Mouse (Mus musculus) embryonic facial prominence, embryonic 10.5 days (tissue): ENCODE measurements around the gene Mfrp. TPM values are rescaled to one million over a fixed set of nuclear protein-coding genes. Genes with fewer than 3 reads are reported as not detected.
A peak's percentile ranks its signal among the peaks of the same experiment; 100 is the strongest.

Experiments
- DNase-seq: peaks from one replicate; pipeline ENCODE4 v3.0.0-alpha.2; 2017; ENCODE audit warnings: low spot score
- H3K27ac ChIP-seq: fragments of 300-500 bp; sonication (generic); replicated peaks from 2 replicates; pipeline ENCODE4 v1.5.1; 2016; ENCODE audit warnings: mild to moderate bottlenecking
- H3K27me3 ChIP-seq: fragments of 300-500 bp; sonication (generic); replicated peaks from 2 replicates; pipeline ENCODE4 v1.6.1; 2016; ENCODE audit warnings: low read depth, mild to moderate bottlenecking; ENCODE audit not compliant: poor library complexity, severe bottlenecking
- H3K36me3 ChIP-seq: fragments of 300-500 bp; sonication (generic); replicated peaks from 2 replicates; pipeline ENCODE4 v1.6.1; 2016; ENCODE audit warnings: mild to moderate bottlenecking, moderate library complexity
- H3K4me1 ChIP-seq: fragments of 300-500 bp; sonication (generic); 2 replicates; pipeline ENCODE4 v1.6.1; 2016
- H3K4me3 ChIP-seq: fragments of 300-500 bp; sonication (generic); 2 replicates; pipeline ENCODE4 v1.5.1; 2016; ENCODE audit warnings: mild to moderate bottlenecking, moderate library complexity
- H3K9me3 ChIP-seq: fragments of 300-500 bp; sonication (generic); 2 replicates; pipeline ENCODE4 v1.6.1; 2016; ENCODE audit warnings: mild to moderate bottlenecking
- WGBS: fragments of 180-500 bp; shearing (Covaris S2); methylation state at CpG from one replicate; pipeline ENCODE4 v1.1.7; 2016; 5-methylcytosine and 5-hydroxymethylcytosine counted together
- polyA plus RNA-seq: library from polyadenylated mRNA; unstranded; fragments of >200 nt; fragmentation: Nextera tagmentation; extraction: Ambion mirVana; gene quantifications from 2 replicates; pipeline ENCODE4 v1.2.1, GENCODE M21; 2016

The Mfrp gene
- polyA plus RNA-seq, 1 experiment from 2014 or later = 0.12 TPM

GRCm38 (mm10) chr9:44081581-44081980 lies 19.9 kb upstream of the Mfrp start:
- no peaks in the 10 kb centered on the region for H3K36me3 ChIP-seq
- peaks cover 80% of the 10 kb centered on the region for H3K27me3 ChIP-seq
- no peak for DNase-seq
- no peak overlapping the region for H3K27ac ChIP-seq
- WGBS = 72% methylated on average over 5 of the region's 5 CpGs
- H3K4me3 ChIP-seq = no peak overlapping the region
- H3K9me3 ChIP-seq = no peaks in the 10 kb centered on the region
- H3K4me1 ChIP-seq = peaks cover 51% of the 10 kb centered on the region

GRCm38 (mm10) chr9:44082266-44082665 lies 19.3 kb upstream of the Mfrp start:
- no peak for DNase-seq
- H3K27ac ChIP-seq = no peak overlapping the region
- no peak overlapping the region for H3K4me3 ChIP-seq
- H3K9me3 ChIP-seq = no peaks in the 10 kb centered on the region
- 93% methylated on average over 5 of the region's 5 CpGs for WGBS
- H3K27me3 ChIP-seq = peaks cover 87% of the 10 kb centered on the region
- H3K4me1 ChIP-seq = peaks cover 55% of the 10 kb centered on the region
- no peaks in the 10 kb centered on the region for H3K36me3 ChIP-seq

- no peak overlapping the region for H3K27ac ChIP-seq
- peaks cover 94% of the 10 kb centered on the region for H3K27me3 ChIP-seq
- no peaks in the 10 kb centered on the region for H3K36me3 ChIP-seq
- no peak for DNase-seq
- WGBS = 8% methylated on average over 23 of the region's 23 CpGs
- peaks cover 64% of the 10 kb centered on the region for H3K4me1 ChIP-seq
- H3K9me3 ChIP-seq = no peaks in the 10 kb centered on the region
- peak overlapping the region; percentile 77 for H3K4me3 ChIP-seq
Observed at GRCm38 (mm10) chr9:44083392-44084121, 18.0 kb upstream of the Mfrp start.

GRCm38 (mm10) chr9:44084236-44084635 lies 17.3 kb upstream of the Mfrp start:
- H3K27me3 ChIP-seq = peaks cover 94% of the 10 kb centered on the region
- 2% methylated on average over 14 of the region's 14 CpGs for WGBS

GRCm38 (mm10) chr9:44084659-44085229 lies 16.8 kb upstream of the Mfrp start:
- Histone ChIP-seq H3K27ac (peak overlapping the region; percentile 85), H3K9me3 (no peaks in the 10 kb centered on the region), H3K36me3 (no peaks in the 10 kb centered on the region), H3K27me3 (peaks cover 91% of the 10 kb centered on the region), H3K4me1 (peaks cover 64% of the 10 kb centered on the region), H3K4me3 (peak overlapping the region; percentile 77)
- DNase-seq = peak; percentile 95
- under 1% methylated on average over 62 of the region's 62 CpGs for WGBS

More at GRCm38 (mm10) chr9:44084236-44084635, 17.3 kb upstream of the Mfrp start:
- peaks cover 64% of the 10 kb centered on the region for H3K4me1 ChIP-seq
- no peak for DNase-seq
- H3K36me3 ChIP-seq = no peaks in the 10 kb centered on the region
- H3K27ac ChIP-seq = peak overlapping the region; percentile 85; the same call in 1 of the 2 replicates
- H3K9me3 ChIP-seq = no peaks in the 10 kb centered on the region
- peak overlapping the region; percentile 77 for H3K4me3 ChIP-seq

- Histone ChIP-seq H3K4me3 (peak overlapping the region; percentile 77), H3K9me3 (no peaks in the 10 kb centered on the region), H3K4me1 (peaks cover 69% of the 10 kb centered on the region), H3K36me3 (0 out of 2 replicates have a peak, but pooled peaks cover 4% of the 10 kb centered on the region), H3K27me3 (peaks cover 87% of the 10 kb centered on the region), H3K27ac (peak overlapping the region; percentile 85)
- 5% methylated on average over 10 of the region's 10 CpGs for WGBS
- DNase-seq = no peak
Observed at GRCm38 (mm10) chr9:44085276-44085675, 16.3 kb upstream of the Mfrp start.

GRCm38 (mm10) chr9:44085741-44086665 lies 15.5 kb upstream of the Mfrp start:
- H3K36me3 ChIP-seq = peaks cover 8% of the 10 kb centered on the region
- peak overlapping the region; percentile 77 for H3K4me3 ChIP-seq
- 64% methylated on average over 15 of the region's 15 CpGs for WGBS
- H3K4me1 ChIP-seq = peaks cover 69% of the 10 kb centered on the region
- H3K27me3 ChIP-seq = peaks cover 80% of the 10 kb centered on the region
- no peaks in the 10 kb centered on the region for H3K9me3 ChIP-seq
- no peak overlapping the region; the same call in 1 of the 2 replicates for H3K27ac ChIP-seq
- DNase-seq = no peak

- 0 out of 2 replicates have a peak overlapping the region, but pooled peaks have one; percentile 11 for H3K4me3 ChIP-seq
- H3K4me1 ChIP-seq = peaks cover 69% of the 10 kb centered on the region
Observed at GRCm38 (mm10) chr9:44086960-44087359, 14.6 kb upstream of the Mfrp start.

GRCm38 (mm10) chr9:44087761-44088455 lies 13.6 kb upstream of the Mfrp start:
- H3K4me1 ChIP-seq = peaks cover 69% of the 10 kb centered on the region

More at GRCm38 (mm10) chr9:44086960-44087359, 14.6 kb upstream of the Mfrp start:
- H3K9me3 ChIP-seq = no peaks in the 10 kb centered on the region
- H3K27ac ChIP-seq = no peak overlapping the region
- 39% methylated on average over 10 of the region's 10 CpGs for WGBS
- no peak for DNase-seq
- H3K36me3 ChIP-seq = peaks cover 17% of the 10 kb centered on the region
- H3K27me3 ChIP-seq = peaks cover 70% of the 10 kb centered on the region

GRCm38 (mm10) chr9:44088877-44089608 lies 12.5 kb upstream of the Mfrp start:
- Histone ChIP-seq H3K27me3 (peaks cover 50% of the 10 kb centered on the region), H3K4me3 (no peak overlapping the region)

More at GRCm38 (mm10) chr9:44087761-44088455, 13.6 kb upstream of the Mfrp start:
- 8% methylated on average over 15 of the region's 15 CpGs for WGBS
- no peaks in the 10 kb centered on the region for H3K9me3 ChIP-seq
- peak overlapping the region; percentile 26; the same call in 1 of the 2 replicates for H3K4me3 ChIP-seq
- H3K27ac ChIP-seq = no peak overlapping the region
- peaks cover 27% of the 10 kb centered on the region for H3K36me3 ChIP-seq
- DNase-seq = peak; percentile 62
- H3K27me3 ChIP-seq = peaks cover 61% of the 10 kb centered on the region

More at GRCm38 (mm10) chr9:44088877-44089608, 12.5 kb upstream of the Mfrp start:
- Histone ChIP-seq H3K27ac (no peak overlapping the region), H3K4me1 (peaks cover 64% of the 10 kb centered on the region), H3K36me3 (peaks cover 34% of the 10 kb centered on the region), H3K9me3 (no peaks in the 10 kb centered on the region)
- 59% methylated on average over 12 of the region's 12 CpGs for WGBS
- DNase-seq = no peak
